Mouse (Mus musculus) adrenal gland, postnatal 36 days (tissue): Measurements from ENCODE around the gene Kmt2c. TPM values are rescaled to one million over a fixed set of nuclear protein-coding genes. Genes with fewer than 3 reads are reported as not detected.

Experiments used
- DNase-seq, 2 experiments: peaks; one replicate each; pipeline ENCODE4 v3.0.0; 2021; ENCODE audit warnings: mixed read lengths in 1 of 2
- total RNA-seq, 2 experiments: library from RNA; stranded (reverse); gene quantifications; 2 replicates each; pipeline ENCODE4 v1.2.3; 2021

Kmt2c gene
- total RNA-seq, 2 experiments from 2014 or later = 59.1 to 62.6 TPM

GRCm38 (mm10) chr5:25383581-25383980 is 115.0 kb downstream of the Kmt2c start:
- DNase-seq = no peak

GRCm38 (mm10) chr5:25379188-25379587 is 119.4 kb downstream of the Kmt2c start:
- DNase-seq = no peak

- no peak for DNase-seq
Measured at GRCm38 (mm10) chr5:25368420-25368819, 130.2 kb downstream of the Kmt2c start.

- DNase-seq = no peak
Measured at GRCm38 (mm10) chr5:25367126-25367525, 131.5 kb downstream of the Kmt2c start.

- DNase-seq = no peak
Measured at GRCm38 (mm10) chr5:25353509-25353908, 145.1 kb downstream of the Kmt2c start.

GRCm38 (mm10) chr5:25331322-25331721 is 167.3 kb downstream of the Kmt2c start:
- DNase-seq = no peak

GRCm38 (mm10) chr5:25313881-25314280 is 184.7 kb downstream of the Kmt2c start:
- peak; percentile 37 to 45 for DNase-seq

GRCm38 (mm10) chr5:25310226-25310625 is 188.4 kb downstream of the Kmt2c start:
- DNase-seq = no peak

- DNase-seq = peak; percentile 25 to 64
Measured at GRCm38 (mm10) chr5:25296830-25297229, 201.8 kb downstream of the Kmt2c start.

- DNase-seq = no peak
Measured at GRCm38 (mm10) chr5:25283988-25284387, 214.6 kb downstream of the Kmt2c start.

GRCm38 (mm10) chr5:25276365-25276764 is 222.2 kb downstream of the Kmt2c start:
- DNase-seq = no peak

- no peak for DNase-seq
Measured at GRCm38 (mm10) chr5:25275629-25276028, 223.0 kb downstream of the Kmt2c start.

- no peak for DNase-seq
Measured at GRCm38 (mm10) chr5:25268258-25268888, 230.2 kb downstream of the Kmt2c start.

- DNase-seq = no peak
Measured at GRCm38 (mm10) chr5:25262266-25262665, 236.3 kb downstream of the Kmt2c start.

GRCm38 (mm10) chr5:25261452-25261851 is 237.1 kb downstream of the Kmt2c start:
- no peak for DNase-seq

- no peak for DNase-seq
Measured at GRCm38 (mm10) chr5:25256686-25257085, 241.9 kb downstream of the Kmt2c start.

GRCm38 (mm10) chr5:25254491-25254890 is 244.1 kb downstream of the Kmt2c start:
- no peak for DNase-seq

- DNase-seq = no peak
Measured at GRCm38 (mm10) chr5:25252825-25253544, 245.6 kb downstream of the Kmt2c start.

GRCm38 (mm10) chr5:25252423-25252822 is 246.2 kb downstream of the Kmt2c start:
- DNase-seq = no peak

- no peak for DNase-seq
Measured at GRCm38 (mm10) chr5:25247036-25247435, 251.5 kb downstream of the Kmt2c start.

GRCm38 (mm10) chr5:25246473-25246865 is 252.1 kb downstream of the Kmt2c start:
- no peak for DNase-seq

- DNase-seq = no peak
Measured at GRCm38 (mm10) chr5:25245806-25246472, 252.6 kb downstream of the Kmt2c start.

- no peak for DNase-seq
Measured at GRCm38 (mm10) chr5:25243101-25243500, 255.5 kb downstream of the Kmt2c start.
